Mouse (Mus musculus): ENCODE results near the gene Arhgap10.

Gene Arhgap10

DNA sequence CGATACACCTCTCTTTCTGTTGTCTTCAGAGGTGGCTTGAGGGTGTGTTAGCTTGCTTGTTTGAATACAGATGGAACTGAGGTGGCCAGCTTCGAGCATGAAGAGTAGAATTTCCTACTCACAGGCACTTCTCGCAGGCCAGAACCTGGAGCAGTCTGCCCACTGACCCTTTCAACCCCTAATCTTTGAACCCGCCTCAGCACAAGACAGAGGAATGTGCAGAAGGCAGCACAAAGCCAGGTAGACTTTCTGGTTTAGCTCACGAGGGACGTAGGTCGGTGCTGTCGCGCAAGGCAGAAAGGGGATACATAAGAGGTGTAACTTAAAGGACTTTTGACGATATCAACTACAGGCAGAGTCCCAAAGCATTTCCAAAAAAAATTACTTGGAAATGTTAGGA lies 908 bp downstream of the Arhgap10 start:
- no peak for DNase-seq (ENCODE audit: low spot score in 2 of 2)

GRCm38 (mm10) chr8:77515786-77516185 lies 2.0 kb downstream of the Arhgap10 start:
- DNase-seq (ENCODE audit: low spot score in 2 of 2): no peak

DNA sequence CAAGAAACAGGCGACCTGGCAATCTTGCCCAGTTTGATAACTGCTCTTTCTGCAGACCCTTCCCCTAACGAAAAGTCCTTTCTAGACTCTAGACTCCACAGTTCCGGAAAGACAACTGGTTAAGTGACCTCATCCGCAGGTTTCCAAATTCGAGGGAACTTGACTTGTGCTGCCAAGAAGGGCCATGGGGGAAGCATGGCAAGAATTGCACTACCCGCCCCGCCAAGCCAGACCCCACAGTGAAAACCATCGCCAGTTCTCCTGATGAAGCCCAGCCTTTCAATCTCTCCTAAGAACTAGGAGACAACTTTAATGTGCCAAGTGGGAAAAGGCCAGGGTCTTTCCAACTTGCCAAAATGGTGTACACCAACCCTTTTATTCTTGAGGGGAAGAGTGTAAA lies 2.6 kb downstream of the Arhgap10 start:
- DNase-seq (ENCODE audit: low spot score in 2 of 2): no peak

DNA sequence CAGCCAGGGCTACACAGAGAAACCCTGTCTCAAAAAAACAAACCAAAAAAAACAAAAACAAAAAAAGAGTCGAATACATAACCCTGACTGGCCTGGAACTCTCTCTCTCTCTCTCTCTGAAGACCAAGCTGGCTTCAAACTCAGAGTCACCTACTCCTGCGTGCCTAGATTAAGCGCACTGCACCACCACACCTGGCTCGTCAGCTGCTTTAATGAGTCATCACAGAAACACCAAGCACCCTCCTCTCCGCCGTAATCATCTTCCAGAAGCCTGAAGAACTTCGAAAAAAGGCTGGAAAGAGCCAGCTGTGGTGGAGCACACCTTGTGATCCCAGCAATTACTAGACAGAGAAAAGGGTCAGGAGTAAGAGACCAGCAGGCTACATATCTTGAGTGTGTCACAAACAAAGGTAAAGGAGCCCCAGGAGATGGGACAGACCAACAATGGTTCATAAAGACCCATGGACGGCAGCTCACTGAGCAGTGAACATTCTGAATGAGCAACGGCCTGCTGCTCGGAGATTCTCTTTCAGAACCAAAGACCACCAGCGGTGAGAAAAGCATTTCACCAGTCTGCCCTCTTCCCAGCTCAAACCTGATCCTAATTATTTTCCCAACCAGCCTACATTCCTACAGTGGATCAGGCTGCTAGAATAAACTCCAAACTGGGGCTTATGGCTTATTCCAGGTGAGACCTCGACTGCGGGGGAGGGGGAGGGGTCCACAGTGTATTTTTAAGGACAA lies 5.8 kb downstream of the Arhgap10 start:
- DNase-seq (ENCODE audit: low spot score in 2 of 2): no peak

DNA sequence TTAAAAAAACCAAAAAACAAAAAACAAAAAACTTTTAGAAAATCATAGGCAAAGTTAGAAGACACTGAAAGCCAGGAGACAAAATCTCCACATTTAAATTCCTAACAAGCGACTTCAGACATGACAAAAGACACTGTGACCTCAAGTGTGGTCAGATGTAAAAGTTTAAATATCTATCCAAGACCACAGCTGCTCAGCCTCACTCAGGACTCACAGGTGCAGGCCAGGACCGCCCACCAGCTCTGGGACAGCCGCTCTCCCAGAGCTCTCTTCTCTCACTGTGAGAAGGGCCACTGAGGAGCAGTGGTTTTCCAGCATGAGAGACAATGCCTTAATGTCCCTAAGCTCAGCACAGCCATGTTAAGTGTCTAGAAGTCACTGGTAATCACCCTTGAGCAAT lies 7.3 kb downstream of the Arhgap10 start:
- no peak for DNase-seq (ENCODE audit: low spot score in 2 of 2)

- DNase-seq (ENCODE audit: low spot score in 2 of 2): no peak
Measured at GRCm38 (mm10) chr8:77509044-77509443, 8.7 kb downstream of the Arhgap10 start.

GRCm38 (mm10) chr8:77507510-77508035 lies 10.2 kb downstream of the Arhgap10 start:
- no peak for DNase-seq (ENCODE audit: low spot score in 2 of 2)

GRCm38 (mm10) chr8:77506539-77506938 lies 11.2 kb downstream of the Arhgap10 start:
- DNase-seq (ENCODE audit: low spot score in 2 of 2): no peak

- DNase-seq (ENCODE audit: low spot score in 2 of 2): no peak
Measured at GRCm38 (mm10) chr8:77502547-77502946, 15.2 kb downstream of the Arhgap10 start.

DNA sequence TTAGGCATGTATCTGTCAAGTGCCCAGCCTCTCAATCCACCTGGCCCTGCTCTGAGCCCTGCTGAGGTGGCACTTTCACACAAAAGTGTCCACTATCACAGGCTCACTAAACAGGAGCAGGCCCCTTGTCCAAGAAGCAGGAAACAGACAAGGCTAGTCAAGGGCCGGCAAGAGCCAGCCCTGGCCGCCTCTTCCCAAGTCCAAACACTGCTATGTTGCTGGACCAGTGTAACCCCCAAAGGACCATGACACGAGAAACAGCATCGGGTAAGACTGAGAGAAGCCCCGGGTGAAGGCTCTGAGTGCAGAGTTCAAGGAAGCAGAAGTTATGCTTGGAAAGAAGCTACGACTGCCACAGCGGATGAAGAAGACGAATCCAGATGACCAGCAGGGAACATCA lies 16.6 kb downstream of the Arhgap10 start:
- DNase-seq (ENCODE audit: low spot score in 2 of 2): no peak

GRCm38 (mm10) chr8:77500264-77500663 lies 17.5 kb downstream of the Arhgap10 start:
- no peak for DNase-seq (ENCODE audit: low spot score in 2 of 2)

GRCm38 (mm10) chr8:77497442-77497841 lies 20.3 kb downstream of the Arhgap10 start:
- no peak for DNase-seq (ENCODE audit: low spot score in 2 of 2)

GRCm38 (mm10) chr8:77496253-77496652 lies 21.5 kb downstream of the Arhgap10 start:
- no peak for DNase-seq (ENCODE audit: low spot score in 2 of 2)

DNA sequence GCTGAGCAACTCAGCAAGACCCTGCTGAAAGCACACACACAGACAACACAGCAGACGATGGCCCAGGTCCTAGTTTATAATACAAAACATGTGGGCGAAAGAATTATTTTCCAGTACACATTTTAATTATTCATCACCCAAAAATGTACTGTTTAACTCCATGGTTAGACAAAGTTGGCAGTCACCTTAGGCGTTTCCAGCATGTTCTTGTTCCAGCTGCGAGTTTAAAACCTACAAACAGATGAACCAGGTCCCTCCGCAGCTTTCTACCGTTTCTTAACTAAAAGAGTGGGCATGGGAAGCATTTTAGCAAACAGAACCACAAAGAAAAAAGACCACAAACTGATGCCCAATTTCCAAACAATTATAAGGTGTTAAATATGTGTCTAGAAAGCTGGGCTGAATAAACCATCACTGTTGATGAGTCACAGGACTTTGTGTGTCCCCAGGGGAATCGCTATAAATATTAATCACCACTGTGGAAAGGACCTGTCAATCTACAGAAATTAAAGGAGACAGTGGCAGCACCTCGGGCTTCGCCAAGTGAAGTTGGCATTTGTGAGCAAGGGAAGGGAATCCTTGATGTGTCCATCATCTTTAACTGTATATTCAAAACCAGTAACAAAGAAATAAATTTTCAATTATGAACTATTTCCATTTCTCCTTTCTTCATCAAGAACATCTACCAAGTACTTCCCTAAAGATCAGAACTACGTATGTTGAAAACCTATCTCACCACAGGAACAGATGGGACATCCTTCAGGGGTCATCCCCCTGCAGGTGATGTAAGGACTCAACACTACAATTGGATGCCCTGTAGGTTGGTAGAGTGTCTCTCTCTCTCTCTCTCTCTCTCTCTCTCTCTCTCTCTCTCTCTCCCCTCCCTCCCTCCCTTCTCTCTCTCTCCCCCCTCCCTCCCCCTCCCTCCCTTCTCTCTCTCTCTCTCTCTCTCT lies 23.1 kb downstream of the Arhgap10 start:
- no peak for DNase-seq (ENCODE audit: low spot score in 2 of 2)

DNA sequence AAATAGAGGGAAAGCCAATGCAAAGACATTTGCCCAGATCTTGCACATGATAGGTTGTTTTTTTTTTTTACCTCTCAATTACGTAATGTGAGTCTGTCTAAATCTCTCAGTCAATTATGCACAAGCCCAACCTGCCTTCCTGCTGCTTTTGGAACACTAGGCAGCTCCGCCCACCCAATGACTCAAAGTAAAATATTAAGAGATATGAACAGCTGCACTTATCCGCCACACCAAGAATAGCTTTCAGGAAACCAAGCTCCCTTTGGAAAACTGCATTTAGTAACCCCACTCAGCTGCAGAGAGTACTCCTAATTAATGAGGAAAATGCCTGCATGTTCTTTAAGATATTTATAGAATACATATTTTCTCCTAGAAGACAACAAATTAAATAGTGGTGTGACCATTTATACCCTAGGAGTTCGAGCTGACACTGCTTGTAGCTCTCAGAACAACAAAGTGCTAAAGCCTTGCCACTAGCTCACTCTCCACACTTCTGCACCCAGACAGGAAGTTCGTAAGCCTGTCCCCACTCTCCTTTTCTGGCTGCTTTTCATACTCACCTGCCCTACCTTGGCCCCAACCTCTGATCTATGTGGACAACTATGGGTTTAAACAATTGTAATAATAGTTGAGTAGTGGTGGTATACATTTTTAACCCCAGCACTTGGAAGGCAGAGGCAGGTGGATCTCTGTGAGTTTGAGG lies 25.2 kb downstream of the Arhgap10 start:
- peak; percentile 81 to 85 for DNase-seq (ENCODE audit: low spot score in 2 of 2)

DNA sequence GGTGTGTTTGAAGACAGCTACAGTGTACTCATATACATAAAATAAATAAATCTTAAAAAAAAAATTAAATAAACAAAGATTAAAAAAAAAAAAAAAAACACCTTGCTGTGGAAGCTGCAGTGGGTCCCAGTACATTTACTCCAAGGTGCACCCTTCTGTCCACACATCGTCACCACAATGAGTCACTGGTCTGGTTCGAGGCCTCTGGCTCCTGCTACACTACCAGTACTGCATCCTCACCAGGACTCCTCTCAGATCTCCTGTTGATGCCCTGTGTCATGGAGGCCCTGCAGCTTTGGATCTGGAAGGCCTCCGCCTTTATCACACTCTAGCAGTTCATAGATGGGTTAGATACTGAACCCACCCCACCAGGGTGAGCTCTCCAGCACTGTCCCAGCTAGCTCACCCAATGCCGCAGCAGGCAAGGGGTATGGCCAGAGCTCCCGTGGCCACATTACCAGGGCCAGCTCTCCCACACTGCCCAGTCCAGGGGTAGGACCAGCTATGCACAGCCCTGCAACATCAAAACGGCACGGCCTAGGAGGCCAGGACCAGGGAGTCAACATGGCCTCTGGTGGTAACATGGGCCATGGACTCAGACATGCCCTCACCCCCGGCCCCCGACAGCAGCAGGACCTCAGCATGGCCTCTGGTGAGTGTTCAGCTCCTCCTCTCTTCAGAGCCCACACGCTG lies 26.4 kb downstream of the Arhgap10 start:
- no peak for DNase-seq (ENCODE audit: low spot score in 2 of 2)

DNA sequence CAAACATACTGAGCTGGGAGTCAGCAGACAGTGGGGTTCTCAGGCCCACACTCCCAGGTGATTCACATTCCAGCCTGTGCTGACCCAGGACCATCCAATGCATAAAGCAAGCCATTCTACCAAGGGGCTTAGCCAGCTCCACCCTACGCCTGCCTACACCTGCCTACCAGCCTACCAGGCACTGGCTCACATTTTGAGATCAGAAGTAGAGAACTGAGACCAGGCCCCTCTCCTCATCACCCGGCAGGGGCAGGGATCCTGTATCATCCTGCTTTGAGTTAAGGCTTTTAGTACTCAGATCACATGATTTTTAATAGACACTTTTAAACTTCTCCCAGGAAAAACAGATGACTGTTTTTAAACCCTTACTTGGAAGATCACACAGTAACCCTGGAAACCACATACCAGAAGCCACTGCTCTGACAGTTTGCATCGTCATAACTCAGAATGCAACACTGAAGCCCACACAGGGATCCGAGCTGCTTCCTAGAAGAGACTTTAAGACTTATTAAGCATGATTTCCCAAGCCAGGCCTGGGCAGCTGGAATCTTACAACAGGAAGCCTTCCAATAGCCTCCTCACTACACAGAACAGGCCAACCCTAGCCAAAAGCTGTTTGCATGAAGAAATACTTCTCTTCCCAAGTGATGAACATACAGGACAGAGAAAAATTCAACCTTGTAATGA lies 27.5 kb downstream of the Arhgap10 start:
- DNase-seq (ENCODE audit: low spot score in 2 of 2): peak; percentile 72 to 77

DNA sequence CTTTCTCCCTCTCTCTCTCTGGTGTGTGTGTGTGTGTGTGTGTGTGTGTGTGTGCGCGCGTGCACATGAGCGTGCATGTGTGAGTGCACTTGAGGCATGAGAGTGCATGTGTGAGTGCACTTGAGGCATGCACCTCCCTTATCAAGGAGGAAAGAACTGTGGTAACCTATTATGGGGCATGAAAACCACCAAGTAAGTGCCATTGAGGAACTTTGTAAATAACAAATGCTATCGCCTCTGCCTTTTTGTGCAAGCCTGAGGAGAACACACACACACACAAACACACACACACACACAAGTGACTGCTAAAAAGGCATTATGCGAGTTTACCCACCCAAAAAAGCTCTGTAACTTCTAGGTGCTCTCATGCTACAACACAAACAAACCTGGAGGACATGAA lies 28.5 kb downstream of the Arhgap10 start:
- no peak for DNase-seq (ENCODE audit: low spot score in 2 of 2)

- DNase-seq (ENCODE audit: low spot score in 2 of 2): no peak
Measured at GRCm38 (mm10) chr8:77488215-77488606, 29.5 kb downstream of the Arhgap10 start.

DNA sequence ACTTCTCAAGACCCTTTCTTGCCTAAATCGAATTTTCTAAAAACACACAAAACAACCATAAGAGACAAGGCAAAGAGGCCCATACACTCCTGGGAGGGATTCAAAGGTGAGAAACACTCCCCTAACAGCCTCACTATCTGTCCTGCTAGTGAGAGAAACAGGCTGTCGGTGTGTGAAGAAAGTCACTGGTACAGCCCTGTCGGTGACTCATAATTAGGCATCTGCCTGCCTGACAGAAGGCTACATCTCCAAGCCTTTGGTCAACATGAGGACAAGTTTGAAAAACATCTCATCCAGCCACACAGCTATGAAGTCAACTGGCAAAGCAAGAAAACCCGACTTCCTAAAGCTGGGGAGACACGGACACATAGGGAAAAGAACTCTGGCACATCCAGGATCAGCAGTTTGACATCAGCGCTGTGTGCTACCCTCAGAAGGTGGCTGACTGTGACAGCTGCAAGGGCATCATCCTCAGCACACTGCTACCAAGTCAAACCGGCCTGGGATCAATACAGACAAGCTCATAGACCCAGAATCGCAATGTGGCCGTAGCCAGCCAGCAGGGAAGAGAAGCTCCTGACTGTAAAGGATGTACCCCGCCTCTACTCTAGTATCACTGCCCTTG lies 30.1 kb downstream of the Arhgap10 start:
- DNase-seq (ENCODE audit: low spot score in 2 of 2): peak; percentile 54 to 60
